Mouse (Mus musculus) heart, embryonic 14.5 days (tissue): Measurements from ENCODE around the gene Rnf208. TPM values are rescaled to one million over a fixed set of nuclear protein-coding genes. Genes with fewer than 3 reads are reported as not detected.

Experiments used
- ATAC-seq: fragments of 200-750 bp; cut with Nextera tagmentation; 2 replicates; pipeline ENCODE4 v1.8.0; 2017; ENCODE audit warnings: low read depth, moderate TSS enrichment; ENCODE audit not compliant: insufficient number of reproducible peaks, insufficient read depth, low FRiP score
- H3K27ac ChIP-seq, 2 experiments: fragments of 200-500 bp in 1 of 2; fragments of 300-500 bp in 1 of 2; sonication (generic) in 1 of 2; replicated peaks in 1 of 2; 2 replicates each; pipeline ENCODE4 v1.5.1; 2012 to 2014; ENCODE audit warnings: low read depth in 2 of 2, low read length in 2 of 2, control low read depth in 1 of 2, mild to moderate bottlenecking in 1 of 2, mixed read lengths in 1 of 2; ENCODE audit not compliant: control insufficient read depth in 1 of 2, insufficient read depth in 1 of 2
- H3K27me3 ChIP-seq: fragments of 300-500 bp; sonication (generic); 2 replicates; pipeline ENCODE4 v1.6.1; 2014; ENCODE audit warnings: mild to moderate bottlenecking, low read length, control low read depth; ENCODE audit not compliant: control insufficient read depth, insufficient read depth
- H3K36me3 ChIP-seq: fragments of 300-500 bp; sonication (generic); 2 replicates; pipeline ENCODE4 v1.6.1; 2014; ENCODE audit warnings: mild to moderate bottlenecking, control low read depth, low read length, mixed read lengths; ENCODE audit not compliant: control insufficient read depth, insufficient read depth
- H3K4me1 ChIP-seq, 2 experiments: fragments of 200-500 bp in 1 of 2; fragments of 300-500 bp in 1 of 2; sonication (generic) in 1 of 2; 2 replicates each; pipeline ENCODE4 v1.6.1; 2012 to 2014; ENCODE audit warnings: low read length in 2 of 2, control low read depth in 1 of 2, mixed read lengths in 1 of 2; ENCODE audit not compliant: control insufficient read depth in 2 of 2, insufficient read depth in 2 of 2
- H3K4me2 ChIP-seq: fragments of 300-500 bp; sonication (generic); 2 replicates; pipeline ENCODE4 v1.6.1; 2014; ENCODE audit warnings: mild to moderate bottlenecking, low read length
- H3K4me3 ChIP-seq, 2 experiments: fragments of 200-500 bp in 1 of 2; fragments of 300-500 bp in 1 of 2; sonication (generic) in 1 of 2; 2 replicates each; pipeline ENCODE4 v1.5.1; 2012 to 2014; ENCODE audit warnings: low read length in 2 of 2, mild to moderate bottlenecking in 2 of 2, control low read depth in 1 of 2, low read depth in 1 of 2, moderate library complexity in 1 of 2; ENCODE audit not compliant: control insufficient read depth in 1 of 2, insufficient read depth in 1 of 2
- H3K9ac ChIP-seq: fragments of 300-500 bp; sonication (generic); 2 replicates; pipeline ENCODE4 v1.6.1; 2014; ENCODE audit warnings: mild to moderate bottlenecking, low read length
- H3K9me3 ChIP-seq: fragments of 300-500 bp; sonication (generic); 2 replicates; pipeline ENCODE4 v1.6.1; 2016; ENCODE audit warnings: low read length, control low read depth; ENCODE audit not compliant: control insufficient read depth
- WGBS: fragments of 180-500 bp; shearing (Covaris S2); extraction: QIAGEN DNeasy Blood & Tissue Kit; methylation state at CpG from one replicate; pipeline ENCODE4 v1.1.7; 2014; 5-methylcytosine and 5-hydroxymethylcytosine counted together
- polyA plus RNA-seq: library from polyadenylated mRNA; unstranded; fragments of >200 nt; fragmentation: Nextera tagmentation; extraction: Ambion mirVana; gene quantifications from 2 replicates; pipeline ENCODE4 v1.2.1, GENCODE M21; 2014

Gene Rnf208
- polyA plus RNA-seq, 1 experiment from 2014 or later: 8.0 TPM

DNA sequence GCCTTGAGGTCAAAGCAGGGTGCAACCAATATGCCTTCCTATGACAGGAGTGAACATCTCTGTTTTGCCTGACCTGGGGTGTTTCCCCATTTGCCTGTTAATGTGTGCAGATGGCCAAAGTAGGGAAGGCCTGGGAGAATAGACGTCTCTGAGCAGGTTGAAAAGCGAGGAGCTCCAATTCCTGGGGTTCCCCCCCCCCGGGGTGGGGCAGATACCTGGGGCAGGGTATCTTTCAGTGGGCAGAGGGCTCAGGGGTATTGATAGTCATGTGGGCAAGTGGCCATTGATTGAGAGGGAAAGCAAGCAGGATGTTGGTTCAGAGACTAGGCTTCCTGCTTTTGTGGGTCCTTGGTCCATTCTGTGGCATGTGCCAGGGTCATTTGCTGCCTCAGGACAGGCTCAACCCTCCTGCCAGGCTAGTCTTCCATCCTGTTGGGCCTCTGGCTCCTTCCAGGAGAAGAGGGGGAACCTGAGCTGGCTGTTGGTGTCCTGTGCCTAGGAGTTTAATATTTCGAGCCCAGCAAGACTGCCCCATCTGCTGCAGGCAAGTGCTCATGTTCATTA, 25.8 kb downstream of the Rnf208 start:
- H3K4me2 ChIP-seq: no peak overlapping the region
- no peak for ATAC-seq
- H3K4me1 ChIP-seq: peaks cover 30 to 41% of the 10 kb centered on the region in 2 experiments
- no peak overlapping the region for H3K9ac ChIP-seq
- peaks cover 8% of the 10 kb centered on the region for H3K27me3 ChIP-seq
- peaks cover 30% of the 10 kb centered on the region for H3K36me3 ChIP-seq
- no peak overlapping the region for H3K4me3 ChIP-seq
- H3K9me3 ChIP-seq: no peaks in the 10 kb centered on the region
- no peak overlapping the region for H3K27ac ChIP-seq
- 67% methylated on average over 4 of the region's 4 CpGs for WGBS

DNA sequence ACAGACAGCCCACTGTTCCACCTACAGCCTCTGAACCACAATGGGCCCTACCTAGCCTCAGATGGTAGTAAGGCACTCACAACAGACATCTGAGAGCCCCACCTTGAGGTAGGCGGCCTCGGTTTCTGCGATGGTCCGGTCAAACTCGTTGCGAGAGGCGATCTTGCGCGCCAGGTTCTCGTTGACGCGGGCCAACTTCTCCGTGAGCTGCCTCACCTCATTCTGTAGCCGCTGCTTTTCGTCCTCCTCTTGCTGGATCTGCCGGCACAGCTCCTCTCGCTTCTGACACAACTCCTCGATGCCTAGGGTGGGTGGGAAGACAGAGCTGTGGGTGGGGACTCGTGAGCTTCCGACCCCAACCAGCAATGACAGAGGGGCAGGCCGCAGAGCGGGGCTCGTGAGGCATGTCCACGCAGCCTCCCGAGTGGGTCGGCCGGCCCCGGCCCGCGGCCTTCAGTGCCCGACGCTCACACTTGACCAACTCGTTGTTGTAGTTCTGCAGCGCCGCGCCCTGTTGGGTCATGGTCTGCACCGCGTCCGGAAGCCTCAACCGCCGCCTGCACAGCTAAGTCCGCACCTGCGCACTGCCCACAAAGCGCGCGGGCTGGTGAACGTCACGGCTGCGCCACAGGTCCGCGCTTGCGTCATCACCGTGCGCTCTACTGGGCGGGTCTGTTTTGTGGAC, 29.9 kb downstream of the Rnf208 start, which contains the start of the genes Ssna1 and Anapc2:
Gene Ssna1, minus strand, starts transcription at position 612 of the 685 bp plus-strand sequence.
Gene Anapc2, plus strand, starts transcription at position 652 of the 685 bp plus-strand sequence.
- Histone ChIP-seq H3K4me2 (peak within 1 kb of the TSS; percentile 92), H3K9me3 (no peaks in the 10 kb centered on the region)
- under 1% methylated on average over 55 of the region's 55 CpGs for WGBS

DNA sequence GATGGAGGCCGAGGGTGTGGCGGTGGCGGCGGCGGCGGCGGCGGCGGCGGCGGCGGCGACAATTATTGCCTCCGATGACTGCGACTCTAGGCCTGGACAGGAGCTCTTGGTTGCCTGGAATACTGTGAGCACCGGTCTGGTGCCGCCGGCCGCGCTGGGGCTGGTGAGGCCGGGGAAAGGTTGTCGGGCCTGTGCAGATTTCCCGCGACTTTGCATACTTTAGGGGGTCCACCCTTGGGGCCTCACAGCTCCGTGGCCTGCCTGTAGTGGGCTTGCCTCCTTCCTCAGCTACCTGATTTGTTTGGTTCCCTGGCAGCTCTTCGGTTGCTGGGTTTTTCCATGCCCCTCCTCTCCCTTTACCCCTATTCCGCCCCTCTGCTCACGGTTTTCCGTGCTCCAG, 30.5 kb downstream of the Rnf208 start:
- peaks cover 74% of the 10 kb centered on the region for H3K36me3 ChIP-seq
- peaks cover 12 to 22% of the 10 kb centered on the region in 2 experiments for H3K4me1 ChIP-seq
- no peaks in the 10 kb centered on the region for H3K27me3 ChIP-seq
- H3K9ac ChIP-seq: peak overlapping the region; percentile 91
- H3K4me2 ChIP-seq: peak overlapping the region; percentile 92
- H3K27ac ChIP-seq: peak overlapping the region in 1 of 2 experiments; percentile 84; a peak in 3 of 4 replicates
- under 1% methylated on average over 29 of the region's 29 CpGs for WGBS
- ATAC-seq: peak; percentile 17; the same call in 1 of the 2 replicates
- peak overlapping the region; percentile 75 to 87 for H3K4me3 ChIP-seq
- no peaks in the 10 kb centered on the region for H3K9me3 ChIP-seq

More for the DNA sequence above, 29.9 kb downstream of the Rnf208 start, which contains the start of the genes Ssna1 and Anapc2:
- peaks cover 69% of the 10 kb centered on the region for H3K36me3 ChIP-seq
- peak within 1 kb of the TSS; percentile 75 to 87 for H3K4me3 ChIP-seq
- peak within 1 kb of the TSS; percentile 91 for H3K9ac ChIP-seq
- no peaks in the 10 kb centered on the region for H3K27me3 ChIP-seq
- peak; percentile 91 for ATAC-seq
- peak within 1 kb of the TSS; percentile 66 to 84 for H3K27ac ChIP-seq
- H3K4me1 ChIP-seq: peaks cover 16 to 26% of the 10 kb centered on the region in 2 experiments

GRCm38 (mm10) chr2:25273010-25273409, 31.0 kb downstream of the Rnf208 start:
- Histone ChIP-seq H3K4me1 (peaks cover 12 to 22% of the 10 kb centered on the region in 2 experiments), H3K27me3 (no peaks in the 10 kb centered on the region), H3K9ac (peak overlapping the region; percentile 91), H3K4me2 (peak overlapping the region; percentile 92), H3K9me3 (no peaks in the 10 kb centered on the region), H3K4me3 (peak overlapping the region; percentile 75 to 87), H3K36me3 (peaks cover 79% of the 10 kb centered on the region), H3K27ac (no peak overlapping the region)
- 24% methylated on average over 16 of the region's 16 CpGs for WGBS
- no peak for ATAC-seq

DNA sequence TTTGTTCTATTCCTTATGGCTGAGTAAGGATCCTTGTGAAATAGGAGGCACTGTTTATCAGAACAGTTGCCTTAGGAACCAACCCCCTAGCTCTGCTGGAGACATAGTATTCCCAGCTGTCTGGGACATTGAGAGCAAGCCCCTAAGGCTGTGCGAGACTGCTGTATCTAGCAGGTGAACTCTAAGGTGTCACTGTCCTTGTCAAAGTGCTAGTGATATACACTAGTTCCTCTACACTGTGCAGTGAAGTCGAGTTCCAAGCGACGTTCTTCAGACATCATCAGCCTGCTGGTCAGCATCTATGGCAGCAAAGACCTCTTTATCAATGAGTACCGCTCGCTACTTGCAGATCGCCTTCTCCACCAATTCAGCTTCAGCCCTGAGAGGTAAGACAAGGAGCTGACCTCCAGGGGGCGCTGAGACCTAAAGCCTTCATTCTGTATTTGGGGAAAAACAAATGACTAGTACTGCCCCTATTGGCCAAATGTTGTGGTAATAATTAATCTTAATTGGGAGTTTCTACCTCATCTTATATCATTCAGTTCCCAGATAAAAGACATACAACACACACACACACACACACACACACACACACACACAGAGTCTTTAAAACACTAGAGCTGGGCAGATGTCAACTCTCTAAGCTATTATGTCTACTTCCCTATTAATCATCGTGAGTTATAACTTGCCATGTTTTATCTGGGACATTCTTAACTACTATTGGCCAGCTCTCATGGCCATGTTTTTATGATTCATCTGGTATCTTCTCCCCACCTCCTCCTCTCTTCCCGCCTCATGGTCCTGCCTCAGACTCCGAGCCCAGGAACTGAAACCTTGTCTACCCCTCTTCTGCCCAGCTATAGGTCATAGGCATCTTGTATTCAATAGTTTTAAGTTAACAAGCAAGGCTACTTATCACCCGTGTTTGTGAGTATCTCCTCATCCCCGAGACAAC, 37.1 kb downstream of the Rnf208 start:
- Histone ChIP-seq H3K27ac (no peak overlapping the region), H3K9me3 (no peaks in the 10 kb centered on the region), H3K9ac (no peak overlapping the region), H3K4me1 (no peaks in the 10 kb centered on the region), H3K27me3 (no peaks in the 10 kb centered on the region), H3K36me3 (peaks cover 96% of the 10 kb centered on the region), H3K4me3 (no peak overlapping the region), H3K4me2 (no peak overlapping the region)
- WGBS: 64% methylated on average over 13 of the region's 13 CpGs
- no peak for ATAC-seq

GRCm38 (mm10) chr2:25285551-25285950, 43.5 kb downstream of the Rnf208 start:
- Histone ChIP-seq H3K4me1 (peaks cover 0 to 6% of the 10 kb centered on the region in 2 experiments; a peak in 1 of 4 replicates), H3K9me3 (no peaks in the 10 kb centered on the region), H3K4me3 (no peak overlapping the region), H3K27ac (no peak overlapping the region), H3K4me2 (no peak overlapping the region), H3K36me3 (peaks cover 56% of the 10 kb centered on the region), H3K9ac (no peak overlapping the region), H3K27me3 (peaks cover 28% of the 10 kb centered on the region)
- no peak for ATAC-seq
- 89% methylated on average over 2 of the region's 2 CpGs for WGBS

DNA sequence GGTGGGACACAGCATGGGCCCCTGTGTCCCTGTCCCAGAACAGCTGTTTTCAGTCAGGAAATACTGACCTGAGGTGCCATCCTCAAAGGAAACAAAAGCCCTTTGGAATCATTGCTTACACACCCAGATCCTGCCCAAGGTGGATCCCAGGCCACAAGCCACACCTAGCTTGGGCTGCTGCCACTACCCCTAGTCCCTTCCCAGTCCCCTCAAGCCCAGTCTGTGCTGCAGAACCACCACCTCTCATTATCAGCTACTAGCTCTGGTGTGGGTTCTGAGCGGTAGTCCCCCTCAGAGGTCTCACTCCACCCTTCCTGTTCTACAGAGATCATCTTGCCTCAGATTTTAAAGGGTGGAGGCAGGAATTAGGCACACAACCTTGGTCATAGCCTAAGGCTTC, 44.3 kb downstream of the Rnf208 start:
- Histone ChIP-seq H3K4me3 (no peak overlapping the region), H3K27me3 (peaks cover 36% of the 10 kb centered on the region), H3K4me2 (no peak overlapping the region), H3K9ac (no peak overlapping the region), H3K9me3 (no peaks in the 10 kb centered on the region), H3K36me3 (peaks cover 49% of the 10 kb centered on the region), H3K27ac (0 out of 4 replicates have a peak overlapping the region, but pooled peaks of 1 of the 2 experiments have one; percentile 12), H3K4me1 (peaks cover 0 to 6% of the 10 kb centered on the region in 2 experiments; a peak in 1 of 4 replicates)
- no peak for ATAC-seq
- 56% methylated on average over 1 of the region's 1 CpGs for WGBS
